Mouse (Mus musculus) ES-E14 (cell line): ENCODE measurements around the gene Hip1r.

Experiments
- CHD2 ChIP-seq: IDR thresholded peaks from 2 replicates; pipeline ENCODE4 v1.6.1; 2014; ENCODE audit warnings: mild to moderate bottlenecking, low read depth, low read length, inconsistent platforms
- HCFC1 ChIP-seq: IDR thresholded peaks from 2 replicates; pipeline ENCODE4 v1.6.1; 2012; ENCODE audit warnings: low read length, inconsistent platforms, borderline replicate concordance; ENCODE audit not compliant: insufficient read depth
- MAFK ChIP-seq: IDR thresholded peaks from 2 replicates; pipeline ENCODE4 v1.6.1; 2014; ENCODE audit warnings: mild to moderate bottlenecking, low read depth, low read length, inconsistent platforms; ENCODE audit not compliant: insufficient read depth
- ZC3H11A ChIP-seq: IDR thresholded peaks from 2 replicates; pipeline ENCODE4 v1.6.1; 2012; ENCODE audit warnings: low read depth, mild to moderate bottlenecking, inconsistent platforms, low read length, borderline replicate concordance
- ZNF384 ChIP-seq: IDR thresholded peaks from 2 replicates; pipeline ENCODE4 v1.6.1; 2012; ENCODE audit warnings: low read depth, low read length, inconsistent platforms

- TF ChIP-seq ZC3H11A (no peak), ZNF384 (no peak), HCFC1 (no peak), CHD2 (no peak), MAFK (no peak)
These were observed 29.9 kb downstream of the Hip1r start for GRCm38 (mm10) chr5:124003375-124003774.
